Mouse (Mus musculus): Measurements from ENCODE around the gene Tmem251.

DNA sequence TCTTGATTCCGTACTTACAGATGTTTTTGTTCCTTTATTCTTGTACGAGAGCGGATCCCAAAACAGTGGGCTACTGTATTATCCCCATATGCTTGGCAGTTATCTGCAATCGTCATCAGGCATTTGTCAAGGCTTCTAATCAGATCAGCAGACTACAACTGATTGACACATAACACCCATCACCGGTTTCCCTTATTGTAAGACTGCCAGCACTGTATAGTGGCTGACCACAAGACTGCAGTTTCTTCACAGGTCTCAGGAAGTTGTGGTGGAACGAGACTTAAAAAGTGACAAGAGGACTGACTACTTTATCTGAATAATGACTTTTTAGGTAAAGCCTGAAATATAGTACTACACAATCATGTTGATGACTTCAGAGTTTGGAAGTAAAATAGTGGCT, 1.3 kb downstream of the Tmem251 start:
- TF ChIP-seq CTCF (IDR thresholded peaks at IDR 0.05; ENCODE audit: low read depth) (0 out of 2 replicates have a peak, but pooled peaks have one; percentile 12), EP300 (optimal IDR thresholded peaks at IDR 0.05) (no peak)
